Mouse (Mus musculus) liver, postnatal 0 days (tissue): ENCODE data around the gene Ripply3.

Source experiments
- CTCF ChIP-seq: sonication (generic); IDR thresholded peaks from 2 replicates; pipeline ENCODE4 v1.5.1; 2016; ENCODE audit warnings: antibody characterized with exemption, low read depth
- EP300 ChIP-seq: IDR thresholded peaks from 2 replicates; pipeline ENCODE4 v1.6.1; 2016; ENCODE audit warnings: antibody characterized with exemption, low read depth, mild to moderate bottlenecking

DNA sequence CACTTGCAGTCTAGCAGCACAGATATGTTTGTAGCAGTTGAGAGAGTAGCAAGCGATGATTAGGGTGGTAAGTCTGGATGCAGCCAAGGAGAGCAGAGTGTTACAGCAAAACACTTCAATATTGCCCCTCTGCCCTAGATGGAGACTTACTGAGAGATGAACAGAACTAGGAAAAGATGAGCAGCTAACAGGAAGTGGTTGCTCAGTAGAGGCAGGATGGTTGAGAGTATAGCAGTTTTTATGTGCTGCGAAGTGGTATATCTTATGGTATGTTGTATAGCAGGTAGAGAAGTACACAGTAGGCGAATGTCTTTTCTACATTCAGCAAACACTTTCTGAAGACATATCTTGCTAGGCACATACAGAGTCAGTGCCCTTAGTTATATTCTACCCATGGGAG, 55.1 kb downstream of the Ripply3 start:
- TF ChIP-seq CTCF (no peak), EP300 (no peak)
